Mouse (Mus musculus) lung, embryonic 14.5 days (tissue): Measurements from ENCODE around the gene Pak1ip1. TPM values are rescaled to one million over a fixed set of nuclear protein-coding genes. Genes with fewer than 3 reads are reported as not detected.

Experiments used
- ATAC-seq: fragments of 200-750 bp; cut with Nextera tagmentation; 2 replicates; pipeline ENCODE4 v1.8.0; 2017; ENCODE audit warnings: mild to moderate bottlenecking, moderate TSS enrichment, moderate library complexity; ENCODE audit not compliant: insufficient read depth
- DNase-seq: peaks from one replicate; pipeline ENCODE4 v3.0.0-alpha.2; 2015
- H3K27ac ChIP-seq: fragments of 300-500 bp; sonication (generic); 2 replicates; pipeline ENCODE4 v1.5.1; 2014; ENCODE audit warnings: low read depth, mild to moderate bottlenecking, moderate library complexity
- H3K27me3 ChIP-seq: fragments of 300-500 bp; sonication (generic); 2 replicates; pipeline ENCODE4 v1.6.1; 2014; ENCODE audit warnings: low read length, control low read depth; ENCODE audit not compliant: insufficient read depth
- H3K36me3 ChIP-seq: fragments of 300-500 bp; sonication (generic); 2 replicates; pipeline ENCODE4 v1.6.1; 2014; ENCODE audit warnings: control low read depth; ENCODE audit not compliant: insufficient read depth
- H3K4me1 ChIP-seq: fragments of 300-500 bp; sonication (generic); 2 replicates; pipeline ENCODE4 v1.6.1; 2014; ENCODE audit warnings: antibody characterized with exemption, control low read depth; ENCODE audit not compliant: insufficient read depth
- H3K4me2 ChIP-seq: fragments of 300-500 bp; sonication (generic); 2 replicates; pipeline ENCODE4 v1.6.1; 2014; ENCODE audit warnings: mild to moderate bottlenecking
- H3K4me3 ChIP-seq: fragments of 300-500 bp; sonication (generic); 2 replicates; pipeline ENCODE4 v1.5.1; 2014; ENCODE audit warnings: low read depth, low read length
- H3K9ac ChIP-seq: fragments of 300-500 bp; sonication (generic); 2 replicates; pipeline ENCODE4 v1.6.1; 2014
- H3K9me3 ChIP-seq: fragments of 300-500 bp; sonication (generic); 2 replicates; pipeline ENCODE4 v1.6.1; 2016; ENCODE audit warnings: low read depth, low read length, control low read depth
- CTCF ChIP-seq: IDR thresholded peaks from 2 replicates; pipeline ENCODE4 v1.5.1; 2016; ENCODE audit warnings: antibody characterized with exemption, low read depth
- WGBS: fragments of 180-500 bp; shearing (Covaris S2); extraction: QIAGEN DNeasy Blood & Tissue Kit; methylation state at CpG from one replicate; pipeline ENCODE4 v1.1.7; 2014; 5-methylcytosine and 5-hydroxymethylcytosine counted together
- polyA plus RNA-seq: library from polyadenylated mRNA; unstranded; fragments of >200 nt; fragmentation: Nextera tagmentation; extraction: Ambion mirVana; gene quantifications from 2 replicates; pipeline ENCODE4 v1.2.1, GENCODE M21; 2014

Gene Pak1ip1
- 59.6 and 62.4 TPM in 2 replicates for polyA plus RNA-seq

DNA sequence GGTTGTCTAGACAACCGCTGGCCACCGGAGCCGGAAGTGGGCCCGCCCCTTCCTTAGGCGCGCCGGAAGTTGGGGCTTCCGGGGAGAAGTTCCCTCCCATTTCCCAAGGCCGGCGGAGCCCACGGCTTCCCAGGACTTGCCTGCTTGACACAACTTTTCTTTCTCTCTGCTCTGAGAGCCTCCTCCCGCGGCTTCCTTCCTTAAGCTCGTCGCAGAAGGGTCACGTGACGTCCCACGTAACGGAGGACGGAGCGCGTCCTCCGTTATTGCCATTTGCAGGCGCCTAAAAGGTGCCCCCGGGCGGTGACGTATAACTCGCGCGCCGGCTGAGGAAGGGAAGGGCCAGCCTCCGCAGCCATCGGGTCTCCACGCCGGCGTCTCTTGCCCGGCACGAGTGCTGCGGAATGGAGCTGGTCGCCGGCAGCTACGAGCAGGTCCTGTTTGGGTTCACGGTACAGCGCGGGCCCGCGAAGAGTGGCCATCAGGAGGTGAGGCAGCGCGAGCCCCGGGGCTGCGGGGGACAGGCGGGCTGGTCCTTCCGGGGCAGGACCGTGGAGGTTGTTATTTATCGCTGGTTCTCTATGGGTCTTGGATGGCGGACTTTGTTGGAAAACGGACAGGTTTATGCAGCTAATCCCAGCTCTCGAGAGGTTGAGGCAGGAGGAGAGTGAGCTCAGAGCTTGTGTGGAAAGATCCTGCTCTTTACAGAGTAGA, at the start of gene Pak1ip1:
TSS of gene Pak1ip1 (plus strand) at position 98 of the 714 bp plus-strand sequence.
- ATAC-seq (peak; percentile 96), DNase-seq (peak; percentile 96)
- H3K4me3 ChIP-seq: peak within 1 kb of the TSS; percentile 93
- H3K4me1 ChIP-seq: 0 out of 2 replicates have a peak, but pooled peaks cover 4% of the 10 kb centered on the region
- peak within 1 kb of the TSS; percentile 99 for H3K27ac ChIP-seq
- H3K4me2 ChIP-seq: peak within 1 kb of the TSS; percentile 77
- no peak for TF ChIP-seq CTCF
- peak within 1 kb of the TSS; percentile 78 for H3K9ac ChIP-seq
- under 1% methylated on average over 58 of the region's 58 CpGs for WGBS
- H3K9me3 ChIP-seq: no peaks in the 10 kb centered on the region
- H3K36me3 ChIP-seq: peaks cover 18% of the 10 kb centered on the region
- no peaks in the 10 kb centered on the region for H3K27me3 ChIP-seq

DNA sequence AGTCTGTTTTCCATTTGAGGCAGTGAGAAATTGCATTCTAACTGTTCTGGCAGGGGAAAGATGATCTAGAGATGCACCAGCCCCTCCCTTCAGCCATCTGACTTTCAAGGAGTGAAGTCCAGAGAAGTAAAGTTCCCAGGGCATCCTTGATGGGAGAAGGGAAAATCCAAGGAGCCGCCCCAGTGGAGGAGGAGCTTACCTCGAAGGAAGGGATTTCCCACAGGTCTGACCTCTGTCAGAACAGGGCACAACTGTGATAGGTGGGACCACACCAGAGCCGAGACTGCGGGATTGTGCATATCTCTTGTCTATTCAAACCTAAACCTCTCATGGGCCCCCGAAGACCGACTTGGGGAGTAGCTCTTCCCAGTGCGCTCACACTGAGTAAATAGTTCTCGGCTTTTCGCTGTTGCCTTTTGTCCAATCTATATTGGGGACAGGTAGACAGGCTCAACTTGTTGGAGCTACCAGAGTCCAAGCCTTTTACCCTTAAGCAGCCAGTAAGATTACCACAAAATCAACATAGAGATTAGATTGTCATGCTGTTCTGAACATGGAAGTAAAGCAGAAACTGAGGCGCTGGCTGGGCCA, 49.3 kb upstream of the Pak1ip1 start:
- Histone ChIP-seq H3K4me2 (no peak overlapping the region), H3K27me3 (no peaks in the 10 kb centered on the region), H3K36me3 (no peaks in the 10 kb centered on the region), H3K4me3 (no peak overlapping the region), H3K9me3 (no peaks in the 10 kb centered on the region), H3K4me1 (peaks cover 4% of the 10 kb centered on the region; the same call in 1 of the 2 replicates), H3K27ac (no peak overlapping the region), H3K9ac (no peak overlapping the region)
- WGBS: 65% methylated on average over 10 of the region's 10 CpGs
- no peak for DNase-seq
- TF ChIP-seq CTCF: no peak
- ATAC-seq: no peak

GRCm38 (mm10) chr13:40953231-40953630, 47.6 kb upstream of the Pak1ip1 start:
- ATAC-seq (no peak), DNase-seq (no peak)
- Histone ChIP-seq H3K36me3 (no peaks in the 10 kb centered on the region), H3K9ac (no peak overlapping the region), H3K27me3 (no peaks in the 10 kb centered on the region), H3K4me1 (peaks cover 4% of the 10 kb centered on the region; the same call in 1 of the 2 replicates), H3K4me2 (no peak overlapping the region), H3K27ac (no peak overlapping the region), H3K9me3 (no peaks in the 10 kb centered on the region), H3K4me3 (no peak overlapping the region)
- WGBS: 58% methylated on average over 6 of the region's 6 CpGs
- no peak for TF ChIP-seq CTCF

GRCm38 (mm10) chr13:40955773-40956172, 45.0 kb upstream of the Pak1ip1 start:
- 71% methylated on average over 7 of the region's 7 CpGs for WGBS
- Histone ChIP-seq H3K4me1 (no peaks in the 10 kb centered on the region), H3K27ac (no peak overlapping the region), H3K4me3 (no peak overlapping the region), H3K9ac (no peak overlapping the region), H3K36me3 (no peaks in the 10 kb centered on the region), H3K9me3 (no peaks in the 10 kb centered on the region), H3K4me2 (no peak overlapping the region), H3K27me3 (no peaks in the 10 kb centered on the region)
- ATAC-seq (no peak), DNase-seq (no peak)
- no peak for TF ChIP-seq CTCF

- Histone ChIP-seq H3K36me3 (no peaks in the 10 kb centered on the region), H3K9ac (no peak overlapping the region), H3K4me3 (no peak overlapping the region), H3K9me3 (no peaks in the 10 kb centered on the region), H3K4me2 (no peak overlapping the region), H3K27ac (no peak overlapping the region), H3K27me3 (no peaks in the 10 kb centered on the region), H3K4me1 (no peaks in the 10 kb centered on the region)
- 86% methylated on average over 10 of the region's 10 CpGs for WGBS
- TF ChIP-seq CTCF: no peak
- ATAC-seq: no peak
- no peak for DNase-seq
These were observed 33.2 kb upstream of the Pak1ip1 start for GRCm38 (mm10) chr13:40967609-40968008.

DNA sequence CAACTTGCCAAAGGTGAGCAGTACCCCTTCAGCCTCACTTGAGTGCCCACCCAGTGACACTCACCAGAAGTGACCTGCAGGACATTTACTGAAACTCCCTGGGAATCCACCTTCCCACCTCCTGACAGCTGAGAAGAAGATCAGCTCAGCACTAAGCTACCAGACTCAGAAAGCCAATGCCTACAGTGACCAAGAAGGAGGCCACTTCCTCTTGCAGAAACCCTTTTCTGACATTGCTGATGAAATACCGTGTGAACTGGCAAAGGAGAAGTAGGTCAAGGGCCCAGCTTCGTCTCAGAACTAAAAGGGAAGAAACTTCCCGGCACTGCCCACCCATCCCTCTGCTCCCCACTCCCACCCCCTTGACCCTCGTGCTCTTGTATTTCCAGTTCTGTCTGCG, 32.3 kb upstream of the Pak1ip1 start:
- H3K9ac ChIP-seq: no peak overlapping the region
- no peaks in the 10 kb centered on the region for H3K27me3 ChIP-seq
- no peak overlapping the region for H3K4me3 ChIP-seq
- WGBS: 60% methylated on average over 5 of the region's 5 CpGs
- no peaks in the 10 kb centered on the region for H3K4me1 ChIP-seq
- DNase-seq (no peak), ATAC-seq (no peak)
- H3K9me3 ChIP-seq: no peaks in the 10 kb centered on the region
- no peak overlapping the region for H3K27ac ChIP-seq
- H3K36me3 ChIP-seq: no peaks in the 10 kb centered on the region
- no peak for TF ChIP-seq CTCF
- H3K4me2 ChIP-seq: no peak overlapping the region

DNA sequence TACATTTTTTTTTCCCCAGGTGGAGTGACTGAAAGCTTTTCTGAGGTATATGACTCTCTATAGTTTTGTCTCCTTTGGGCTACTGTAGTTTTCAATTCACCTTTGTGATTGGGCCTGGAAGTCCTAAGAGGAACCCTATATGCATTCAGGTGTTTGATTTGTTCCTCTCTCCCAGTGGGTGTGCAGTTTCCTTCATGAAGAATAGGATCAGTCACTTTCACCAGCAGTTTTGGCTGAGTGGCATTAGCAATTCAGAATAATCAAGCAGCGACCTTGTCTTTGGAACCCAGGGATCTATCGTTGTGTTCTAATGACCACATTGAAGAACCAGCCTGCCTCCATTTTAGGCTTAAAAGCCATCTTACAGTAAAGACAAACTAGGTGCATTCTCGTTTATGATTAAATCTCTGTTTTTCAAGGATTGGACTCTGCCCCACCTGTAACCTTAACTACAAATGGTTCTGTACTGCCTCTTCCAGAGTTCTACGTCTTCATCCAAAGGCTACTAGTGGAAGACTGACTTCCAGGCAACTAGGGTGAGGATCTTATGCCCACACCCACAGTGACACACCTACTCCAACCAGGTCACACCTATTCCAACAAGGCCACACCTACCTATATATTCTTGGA, 30.9 kb upstream of the Pak1ip1 start:
- H3K4me3 ChIP-seq: no peak overlapping the region
- no peak overlapping the region for H3K4me2 ChIP-seq
- ATAC-seq: no peak
- no peak for DNase-seq
- H3K9ac ChIP-seq: no peak overlapping the region
- H3K36me3 ChIP-seq: no peaks in the 10 kb centered on the region
- TF ChIP-seq CTCF: no peak
- H3K27me3 ChIP-seq: no peaks in the 10 kb centered on the region
- H3K4me1 ChIP-seq: no peaks in the 10 kb centered on the region
- WGBS: 89% methylated on average over 4 of the region's 4 CpGs
- no peak overlapping the region for H3K27ac ChIP-seq
- H3K9me3 ChIP-seq: no peaks in the 10 kb centered on the region
